Mouse (Mus musculus) CH12.LX (cell line): ENCODE measurements around the gene Troap.

ENCODE experiments used
- CHD1 ChIP-seq: IDR thresholded peaks from 2 replicates; pipeline ENCODE4 v1.6.1; 2012; ENCODE audit warnings: low read depth, low read length, improper control_type of control experiment, inconsistent platforms
- CTCF ChIP-seq, 2 experiments: IDR thresholded peaks in 1 of 2; conservative IDR thresholded peaks in 1 of 2; 2 replicates each; pipeline ENCODE4 v1.5.1; 2011 to 2012; ENCODE audit warnings: low read depth in 2 of 2, low read length in 2 of 2, improper control_type of control experiment in 1 of 2, inconsistent platforms in 1 of 2, mild to moderate bottlenecking in 1 of 2, moderate library complexity in 1 of 2
- EP300 ChIP-seq: IDR thresholded peaks from 2 replicates; pipeline ENCODE4 v1.6.1; 2011; ENCODE audit warnings: low read length, improper control_type of control experiment
- ETS1 ChIP-seq: conservative IDR thresholded peaks from 2 replicates; pipeline ENCODE4 v1.6.1; 2012; ENCODE audit warnings: low read depth, mild to moderate bottlenecking, inconsistent platforms, low read length, improper control_type of control experiment, moderate library complexity
- IRF4 ChIP-seq: IDR thresholded peaks from 2 replicates; pipeline ENCODE4 v1.6.1; 2014; ENCODE audit warnings: low read depth, mild to moderate bottlenecking, inconsistent platforms, low read length, improper control_type of control experiment
- POLR2A ChIP-seq: IDR thresholded peaks from 2 replicates; pipeline ENCODE4 v1.6.1; 2011; ENCODE audit warnings: low read depth, mild to moderate bottlenecking, improper control_type of control experiment, low read length
- SMC3 ChIP-seq: IDR thresholded peaks from 2 replicates; pipeline ENCODE4 v1.6.1; 2011; ENCODE audit warnings: low read depth, low read length, improper control_type of control experiment
- TBP ChIP-seq: conservative IDR thresholded peaks from 2 replicates; pipeline ENCODE4 v1.6.1; 2011; ENCODE audit warnings: low read depth, low read length, improper control_type of control experiment
- ZC3H11A ChIP-seq: IDR thresholded peaks from 2 replicates; pipeline ENCODE4 v1.6.1; 2012; ENCODE audit warnings: low read depth, mild to moderate bottlenecking, inconsistent platforms, low read length, improper control_type of control experiment

DNA sequence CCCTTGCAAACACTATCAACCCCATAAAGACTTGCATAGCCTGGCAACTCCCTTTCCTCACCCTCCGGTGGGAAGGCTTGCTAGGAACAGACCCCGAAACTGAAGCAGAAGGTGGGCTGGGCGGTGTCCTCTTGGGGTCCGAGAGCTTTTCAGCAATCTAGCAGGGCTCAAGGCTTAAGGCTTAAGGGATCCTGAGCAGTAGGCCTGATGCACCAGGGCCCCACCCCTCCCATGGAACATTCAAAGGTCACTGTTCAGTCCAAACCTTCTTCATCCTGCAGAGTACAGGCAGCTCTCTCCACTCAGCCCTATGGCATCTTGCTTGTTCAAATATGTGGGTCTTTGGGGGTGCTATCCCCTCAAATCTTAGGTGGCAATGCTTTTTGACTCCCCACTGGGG is 11.6 kb downstream of the Troap start:
- TF ChIP-seq CTCF (conservative IDR thresholded peaks at IDR 0.05 in 1 of 2, IDR thresholded peaks at IDR 0.05 in 1 of 2; ENCODE audit: low read depth in 2 of 2, low read length in 2 of 2) (no peak), CHD1 (no peak), POLR2A (no peak), TBP (no peak), IRF4 (no peak), ZC3H11A (no peak), EP300 (no peak), ETS1 (no peak), SMC3 (no peak)
